Mouse (Mus musculus) small intestine, adult 2 months (tissue): ENCODE measurements at regions not wholly inside any gene's neighbourhood (a gene's known extent, or its start where the extent isn't known, plus 50 kb on each side); places are given as distances from the start of the nearest gene placed in this dataset.

Experiments used
- H3K27ac ChIP-seq: fragments of 200-500 bp; 2 replicates; pipeline ENCODE4 v1.5.1; 2012; ENCODE audit warnings: low read depth, low read length, control low read depth, inconsistent platforms; ENCODE audit not compliant: insufficient read depth
- H3K27me3 ChIP-seq: fragments of 200-500 bp; 2 replicates; pipeline ENCODE4 v1.6.1; 2012; ENCODE audit warnings: mild to moderate bottlenecking, moderate library complexity, low read length, inconsistent platforms; ENCODE audit not compliant: control insufficient read depth, insufficient read depth
- H3K36me3 ChIP-seq: fragments of 200-500 bp; 2 replicates; pipeline ENCODE4 v1.6.1; 2012; ENCODE audit warnings: mild to moderate bottlenecking, low read length, control low read depth, inconsistent platforms; ENCODE audit not compliant: control insufficient read depth, insufficient read depth
- H3K4me1 ChIP-seq: fragments of 200-500 bp; 2 replicates; pipeline ENCODE4 v1.6.1; 2012; ENCODE audit warnings: low read length, inconsistent platforms, mixed read lengths; ENCODE audit not compliant: control insufficient read depth, insufficient read depth, insufficient read length
- H3K4me3 ChIP-seq: fragments of 200-500 bp; 2 replicates; pipeline ENCODE4 v1.5.1; 2012; ENCODE audit warnings: low read depth, mild to moderate bottlenecking, control low read depth, inconsistent platforms, low read length, moderate library complexity
- CTCF ChIP-seq: fragments of 200-500 bp; IDR thresholded peaks from 2 replicates; pipeline ENCODE4 v1.5.1; 2012; ENCODE audit warnings: low read depth, mild to moderate bottlenecking, control low read depth, inconsistent platforms, low read length, moderate library complexity, mixed read lengths; ENCODE audit not compliant: insufficient replicate concordance, insufficient read length; ENCODE audit errors: extremely low read depth
- POLR2A ChIP-seq: fragments of 200-500 bp; IDR thresholded peaks from 2 replicates; pipeline ENCODE4 v1.6.1; 2012; ENCODE audit warnings: low read depth, mild to moderate bottlenecking, control low read depth, inconsistent platforms, low read length, moderate library complexity
- WGBS: fragments of 180-500 bp; shearing (Covaris S2); methylation state at CpG from one replicate; pipeline ENCODE4 v1.1.7; 2018; 5-methylcytosine and 5-hydroxymethylcytosine counted together

GRCm38 (mm10) chr9:112723346-112723745 is 487.6 kb upstream of the Arpp21 start:
- H3K27me3 ChIP-seq: no peaks in the 10 kb centered on the region
- 56% methylated on average over 1 of the region's 1 CpGs for WGBS
- H3K27ac ChIP-seq: no peak overlapping the region
- H3K36me3 ChIP-seq: no peaks in the 10 kb centered on the region
- no peak for TF ChIP-seq POLR2A
- no peak for TF ChIP-seq CTCF
- H3K4me3 ChIP-seq: no peak overlapping the region
- H3K4me1 ChIP-seq: no peaks in the 10 kb centered on the region

- WGBS: 85% methylated on average over 4 of the region's 4 CpGs
- no peak for TF ChIP-seq POLR2A
- no peak for TF ChIP-seq CTCF
- Histone ChIP-seq H3K27me3 (no peaks in the 10 kb centered on the region), H3K4me3 (no peak overlapping the region), H3K27ac (no peak overlapping the region), H3K4me1 (no peaks in the 10 kb centered on the region), H3K36me3 (no peaks in the 10 kb centered on the region)
Measured at GRCm38 (mm10) chr9:112722501-112722900, 486.8 kb upstream of the Arpp21 start.

GRCm38 (mm10) chr9:112715197-112715762 is 479.5 kb upstream of the Arpp21 start:
- Histone ChIP-seq H3K4me1 (no peaks in the 10 kb centered on the region), H3K4me3 (no peak overlapping the region), H3K36me3 (no peaks in the 10 kb centered on the region), H3K27me3 (no peaks in the 10 kb centered on the region), H3K27ac (no peak overlapping the region)
- WGBS: 64% methylated on average over 1 of the region's 1 CpGs
- TF ChIP-seq CTCF: no peak
- TF ChIP-seq POLR2A: no peak

GRCm38 (mm10) chr9:112678866-112679265 is 443.1 kb upstream of the Arpp21 start:
- H3K27me3 ChIP-seq: no peaks in the 10 kb centered on the region
- no peak overlapping the region for H3K4me3 ChIP-seq
- H3K4me1 ChIP-seq: no peaks in the 10 kb centered on the region
- no peak overlapping the region for H3K27ac ChIP-seq
- TF ChIP-seq CTCF (no peak), POLR2A (no peak)
- WGBS: 53% methylated on average over 1 of the region's 1 CpGs
- no peaks in the 10 kb centered on the region for H3K36me3 ChIP-seq

- no peak overlapping the region for H3K4me3 ChIP-seq
- TF ChIP-seq POLR2A: no peak
- TF ChIP-seq CTCF: no peak
- WGBS: 48% methylated on average over 5 of the region's 5 CpGs
- no peaks in the 10 kb centered on the region for H3K4me1 ChIP-seq
- no peak overlapping the region for H3K27ac ChIP-seq
- H3K36me3 ChIP-seq: no peaks in the 10 kb centered on the region
- no peaks in the 10 kb centered on the region for H3K27me3 ChIP-seq
Measured at GRCm38 (mm10) chr9:112675232-112675631, 439.5 kb upstream of the Arpp21 start.
